Mouse (Mus musculus): ENCODE results near the gene Cryz. TPM values are rescaled to one million over a fixed set of nuclear protein-coding genes. Genes with fewer than 3 reads are reported as not detected.

The Cryz gene
- total and polyA plus RNA-seq, 3 experiments: 10.7 to 21.6 TPM; not detected in 1

GRCm38 (mm10) chr3:154663976-154664581 is 67.6 kb downstream of the Cryz start:
- Histone ChIP-seq H3K79me2 (ENCODE audit: control insufficient read depth, insufficient read depth, low read length, poor library complexity) (no peaks in the 10 kb centered on the region), H3K9ac (ENCODE audit: control insufficient read depth, low read depth, low read length, poor library complexity, severe bottlenecking) (no peak overlapping the region), H3K36me3 (ENCODE audit: control insufficient read depth in 1 of 2, insufficient read depth in 2 of 2, low read length in 2 of 2) (no peaks in the 10 kb centered on the region), H3K9me3 (replicated peaks; ENCODE audit: insufficient read depth, low read length) (no peaks in the 10 kb centered on the region), H3K4me1 (ENCODE audit: control insufficient read depth in 1 of 2, insufficient read depth in 2 of 2, low read length in 2 of 2) (no peaks in the 10 kb centered on the region), H3K27me3 (ENCODE audit: control insufficient read depth in 1 of 2, insufficient read depth in 2 of 2, low read length in 2 of 2) (no peaks in the 10 kb centered on the region), H3K4me3 (ENCODE audit: control insufficient read depth in 1 of 2, insufficient read depth in 1 of 2, low read depth in 2 of 2, low read length in 2 of 2) (no peak overlapping the region), H3K27ac (ENCODE audit: control insufficient read depth, low read depth, low read length) (no peak overlapping the region)
- no peak for DNase-seq (ENCODE audit: low read depth, low spot score)
- TF ChIP-seq TCF12 (IDR thresholded peaks at IDR 0.05; ENCODE audit: low read depth, low read length): no peak
- no peak for TF ChIP-seq MYB (IDR thresholded peaks at IDR 0.05; ENCODE audit: low read depth, low read length)
- no peak for TF ChIP-seq BHLHE40 (IDR thresholded peaks at IDR 0.05; ENCODE audit: borderline replicate concordance, low read depth, low read length)
- TF ChIP-seq MAZ (IDR thresholded peaks at IDR 0.05; ENCODE audit: low read depth, low read length): no peak
- TF ChIP-seq POLR2AphosphoS2 (IDR thresholded peaks at IDR 0.05; ENCODE audit: low read length): no peak
- no peak for TF ChIP-seq MEF2A (IDR thresholded peaks at IDR 0.05; ENCODE audit: extremely low read depth, insufficient replicate concordance, low read depth, low read length, poor library complexity, severe bottlenecking)
- TF ChIP-seq MAX (IDR thresholded peaks at IDR 0.05; ENCODE audit: low read length): no peak
- TF ChIP-seq HCFC1 (IDR thresholded peaks at IDR 0.05; ENCODE audit: low read depth, low read length): no peak
- TF ChIP-seq SMC3 (IDR thresholded peaks at IDR 0.05; ENCODE audit: low read depth, low read length): no peak
- TF ChIP-seq ETS1 (IDR thresholded peaks at IDR 0.05; ENCODE audit: low read depth, low read length): no peak
- TF ChIP-seq MAFK (IDR thresholded peaks at IDR 0.05; ENCODE audit: borderline replicate concordance, low read depth, low read length): no peak
- TF ChIP-seq ZKSCAN1 (IDR thresholded peaks at IDR 0.05; ENCODE audit: low read depth, low read length): no peak
- TF ChIP-seq USF1 (IDR thresholded peaks at IDR 0.05; ENCODE audit: low read depth, low read length): no peak
- no peak for TF ChIP-seq NELFE (IDR thresholded peaks at IDR 0.05; ENCODE audit: low read depth, low read length)
- TF ChIP-seq RAD21 (IDR thresholded peaks at IDR 0.05; ENCODE audit: low read depth, low read length): no peak
- TF ChIP-seq MXI1 (IDR thresholded peaks at IDR 0.05; ENCODE audit: low read depth, low read length): no peak
- TF ChIP-seq SIN3A (IDR thresholded peaks at IDR 0.05; ENCODE audit: low read length): no peak

GRCm38 (mm10) chr3:154664636-154665035 is 68.1 kb downstream of the Cryz start:
- TF ChIP-seq ZKSCAN1 (IDR thresholded peaks at IDR 0.05; ENCODE audit: low read depth, low read length) (no peak), E2F4 (IDR thresholded peaks at IDR 0.05; ENCODE audit: borderline replicate concordance, low read depth, low read length) (no peak), CTCF (IDR thresholded peaks at IDR 0.05 in 2 of 3, conservative IDR thresholded peaks at IDR 0.05 in 1 of 3; ENCODE audit: control insufficient read depth in 1 of 3, insufficient read depth in 1 of 3, low read depth in 2 of 3, low read length in 3 of 3, poor library complexity in 1 of 3, severe bottlenecking in 1 of 3) (no peak), ZNF384 (IDR thresholded peaks at IDR 0.05; ENCODE audit: low read depth, low read length) (no peak), ZC3H11A (IDR thresholded peaks at IDR 0.05; ENCODE audit: low read depth, low read length) (no peak), ZMIZ1 (IDR thresholded peaks at IDR 0.05; ENCODE audit: low read depth, low read length) (no peak), RCOR1 (IDR thresholded peaks at IDR 0.05; ENCODE audit: low read depth, low read length) (no peak), MAX (IDR thresholded peaks at IDR 0.05; ENCODE audit: low read length) (no peak), ELF1 (IDR thresholded peaks at IDR 0.05; ENCODE audit: low read depth, low read length) (no peak), GABPA (IDR thresholded peaks at IDR 0.05; ENCODE audit: low read depth, low read length) (no peak), JUND (IDR thresholded peaks at IDR 0.05; ENCODE audit: low read depth, low read length) (no peak), NELFE (IDR thresholded peaks at IDR 0.05; ENCODE audit: low read depth, low read length) (no peak), SMC3 (IDR thresholded peaks at IDR 0.05; ENCODE audit: low read depth, low read length) (no peak), MXI1 (IDR thresholded peaks at IDR 0.05; ENCODE audit: low read depth, low read length) (no peak), MYC (IDR thresholded peaks at IDR 0.05; ENCODE audit: low read depth, low read length) (no peak)
- no peak overlapping the region for H3K4me3 ChIP-seq (ENCODE audit: control insufficient read depth in 1 of 2, insufficient read depth in 1 of 2, low read depth in 2 of 2, low read length in 2 of 2)
- no peaks in the 10 kb centered on the region for H3K36me3 ChIP-seq (ENCODE audit: control insufficient read depth in 1 of 2, insufficient read depth in 2 of 2, low read length in 2 of 2)
- no peaks in the 10 kb centered on the region for H3K79me2 ChIP-seq (ENCODE audit: control insufficient read depth, insufficient read depth, low read length, poor library complexity)
- H3K9me3 ChIP-seq (replicated peaks; ENCODE audit: insufficient read depth, low read length): no peaks in the 10 kb centered on the region
- no peak overlapping the region for H3K9ac ChIP-seq (ENCODE audit: control insufficient read depth, low read depth, low read length, poor library complexity, severe bottlenecking)
- H3K27me3 ChIP-seq (ENCODE audit: control insufficient read depth in 1 of 2, insufficient read depth in 2 of 2, low read length in 2 of 2): no peaks in the 10 kb centered on the region
- no peaks in the 10 kb centered on the region for H3K4me1 ChIP-seq (ENCODE audit: control insufficient read depth in 1 of 2, insufficient read depth in 2 of 2, low read length in 2 of 2)
- H3K27ac ChIP-seq (ENCODE audit: control insufficient read depth, low read depth, low read length): no peak overlapping the region
- no peak for DNase-seq (ENCODE audit: low read depth, low spot score)

Measured in MEL (cell line).